Mouse (Mus musculus) limb, embryonic 14.5 days (tissue): ENCODE results near the gene Amdhd2. TPM values are rescaled to one million over a fixed set of nuclear protein-coding genes. Genes with fewer than 3 reads are reported as not detected.
A peak's percentile ranks its signal among the peaks of the same experiment; 100 is the strongest.

Experiments
- ATAC-seq: fragments of 200-750 bp; cut with Nextera tagmentation; 2 replicates; pipeline ENCODE4 v1.8.0; 2017; ENCODE audit warnings: low read depth, moderate number of reproducible peaks, moderate TSS enrichment; ENCODE audit not compliant: low FRiP score
- DNase-seq: peaks from one replicate; pipeline ENCODE4 v3.0.0-alpha.2; 2015; ENCODE audit warnings: low spot score
- H3K27ac ChIP-seq: fragments of 300-500 bp; sonication (generic); replicated peaks from 2 replicates; pipeline ENCODE4 v1.5.1; 2014; ENCODE audit warnings: low read depth, mild to moderate bottlenecking, low read length, moderate library complexity, mixed read lengths
- H3K27me3 ChIP-seq: fragments of 300-500 bp; sonication (generic); 2 replicates; pipeline ENCODE4 v1.6.1; 2014; ENCODE audit warnings: low read length, mixed read lengths; ENCODE audit not compliant: control insufficient read depth, insufficient read depth
- H3K36me3 ChIP-seq: fragments of 300-500 bp; sonication (generic); 2 replicates; pipeline ENCODE4 v1.6.1; 2014; ENCODE audit warnings: mild to moderate bottlenecking, low read length, moderate library complexity, mixed read lengths; ENCODE audit not compliant: control insufficient read depth, insufficient read depth
- H3K4me1 ChIP-seq: fragments of 300-500 bp; sonication (generic); 2 replicates; pipeline ENCODE4 v1.6.1; 2014; ENCODE audit warnings: antibody characterized with exemption, low read length, mixed read lengths; ENCODE audit not compliant: control insufficient read depth, insufficient read depth
- H3K4me2 ChIP-seq: fragments of 300-500 bp; sonication (generic); replicated peaks from 2 replicates; pipeline ENCODE4 v1.6.1; 2014; ENCODE audit warnings: low read depth, mild to moderate bottlenecking, low read length, moderate library complexity; ENCODE audit not compliant: severe bottlenecking
- H3K4me3 ChIP-seq: fragments of 300-500 bp; sonication (generic); replicated peaks from 2 replicates; pipeline ENCODE4 v1.5.1; 2014; ENCODE audit warnings: low read length
- H3K9ac ChIP-seq: fragments of 300-500 bp; sonication (generic); 2 replicates; pipeline ENCODE4 v1.6.1; 2014; ENCODE audit warnings: mild to moderate bottlenecking, low read depth, low read length, moderate library complexity; ENCODE audit not compliant: severe bottlenecking
- H3K9me3 ChIP-seq: fragments of 300-500 bp; sonication (generic); 2 replicates; pipeline ENCODE4 v1.6.1; 2016; ENCODE audit warnings: low read length; ENCODE audit not compliant: control insufficient read depth
- POLR2A ChIP-seq: fragments of 200-500 bp; IDR thresholded peaks from 2 replicates; pipeline ENCODE4 v1.8.0; 2012; ENCODE audit warnings: inconsistent platforms, mild to moderate bottlenecking, moderate library complexity, borderline replicate concordance; ENCODE audit not compliant: insufficient read depth, insufficient read length; ENCODE audit errors: extremely low read depth
- WGBS: fragments of 180-500 bp; shearing (Covaris S2); extraction: QIAGEN DNeasy Blood & Tissue Kit; methylation state at CpG from one replicate; pipeline ENCODE4 v1.1.7; 2014; 5-methylcytosine and 5-hydroxymethylcytosine counted together
- polyA plus RNA-seq, 2 experiments: library from polyadenylated mRNA; depleted of rRNA in 1 of 2; stranded (reverse) in 1 of 2; unstranded in 1 of 2; fragments of >200 nt; fragmentation: Nextera tagmentation in 1 of 2; extraction: Ambion mirVana in 1 of 2; gene quantifications; 2 replicates each; pipeline versions ENCODE4 v1.2.1 to v1.2.3; 2012 to 2014

Gene Amdhd2
- polyA plus RNA-seq, 2 experiments, result 27.4 to 31.2 TPM

GRCm38 (mm10) chr17:24142897-24143296 lies 20.7 kb downstream of the Amdhd2 start:
- Histone ChIP-seq H3K36me3 (no peaks in the 10 kb centered on the region), H3K4me1 (peaks cover 8% of the 10 kb centered on the region), H3K9ac (no peak overlapping the region), H3K9me3 (no peaks in the 10 kb centered on the region), H3K4me3 (no peak overlapping the region), H3K4me2 (no peak overlapping the region), H3K27me3 (no peaks in the 10 kb centered on the region), H3K27ac (no peak overlapping the region)
- TF ChIP-seq POLR2A, result no peak
- WGBS, result 30% methylated on average over 2 of the region's 2 CpGs
- ATAC-seq (no peak), DNase-seq (no peak)

DNA sequence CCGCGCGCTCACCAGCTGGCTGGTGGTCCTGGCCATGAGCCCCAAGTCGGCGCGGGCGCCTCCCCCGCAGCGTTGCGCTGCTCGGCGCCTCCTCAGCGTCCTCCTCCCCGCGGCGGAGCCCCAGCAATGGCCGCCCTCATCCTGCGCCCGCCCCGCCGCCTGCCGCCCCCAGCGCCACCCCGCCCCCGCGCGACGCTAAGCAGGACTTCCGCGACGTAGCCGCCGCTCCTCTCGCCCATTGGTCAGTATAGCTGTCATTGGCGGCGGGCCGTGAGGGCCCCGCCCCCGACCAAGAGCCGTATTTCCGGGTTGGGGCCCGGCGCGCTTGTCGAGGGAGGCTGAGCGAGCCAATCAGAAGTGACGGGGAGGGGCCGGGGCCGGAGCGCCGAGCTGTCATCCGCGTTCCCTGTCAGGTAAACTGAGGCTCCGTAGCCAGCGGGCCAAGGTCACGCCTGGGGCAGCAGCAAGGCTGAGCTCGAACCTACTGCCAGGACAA lies 22.1 kb downstream of the Amdhd2 start:
- TF ChIP-seq POLR2A, result 0 out of 2 replicates have a peak, but pooled peaks have one; percentile 36
- WGBS, result under 1% methylated on average over 48 of the region's 57 CpGs
- Histone ChIP-seq H3K36me3 (no peaks in the 10 kb centered on the region), H3K27me3 (no peaks in the 10 kb centered on the region), H3K4me2 (peak overlapping the region; percentile 79), H3K4me3 (peak overlapping the region; percentile 93), H3K27ac (peak overlapping the region; percentile 79), H3K9me3 (no peaks in the 10 kb centered on the region), H3K4me1 (peaks cover 8% of the 10 kb centered on the region), H3K9ac (peak overlapping the region; percentile 90)
- DNase-seq, result peak; percentile 96
- peak; percentile 97 for ATAC-seq

- H3K27me3 ChIP-seq, result no peaks in the 10 kb centered on the region
- H3K27ac ChIP-seq, result peak overlapping the region; percentile 79
- H3K36me3 ChIP-seq, result no peaks in the 10 kb centered on the region
- peaks cover 8% of the 10 kb centered on the region for H3K4me1 ChIP-seq
- 1% methylated on average over 26 of the region's 43 CpGs for WGBS
- TF ChIP-seq POLR2A, result no peak
- H3K9me3 ChIP-seq, result no peaks in the 10 kb centered on the region
- H3K9ac ChIP-seq, result peak overlapping the region; percentile 90
- ATAC-seq (peak; percentile 39), DNase-seq (no peak)
- peak overlapping the region; percentile 93 for H3K4me3 ChIP-seq
- peak overlapping the region; percentile 79 for H3K4me2 ChIP-seq
These were observed 22.6 kb downstream of the Amdhd2 start for GRCm38 (mm10) chr17:24140845-24141424.

GRCm38 (mm10) chr17:24139968-24140367 lies 23.6 kb downstream of the Amdhd2 start:
- H3K4me1 ChIP-seq, result peaks cover 8% of the 10 kb centered on the region
- no peaks in the 10 kb centered on the region for H3K9me3 ChIP-seq
- no peak overlapping the region for H3K27ac ChIP-seq
- 79% methylated on average over 4 of the region's 4 CpGs for WGBS
- TF ChIP-seq POLR2A, result no peak
- DNase-seq, result no peak
- peak overlapping the region; percentile 79 for H3K4me2 ChIP-seq
- ATAC-seq, result no peak
- peak overlapping the region; percentile 90 for H3K9ac ChIP-seq
- H3K36me3 ChIP-seq, result no peaks in the 10 kb centered on the region
- no peaks in the 10 kb centered on the region for H3K27me3 ChIP-seq
- H3K4me3 ChIP-seq, result peak overlapping the region; percentile 93; the same call in 1 of the 2 replicates

- WGBS, result 88% methylated on average over 3 of the region's 3 CpGs
- peaks cover 8% of the 10 kb centered on the region for H3K4me1 ChIP-seq
- no peak for ATAC-seq
These were observed 24.3 kb downstream of the Amdhd2 start for GRCm38 (mm10) chr17:24139256-24139655.

More at GRCm38 (mm10) chr17:24139256-24139655, 24.3 kb downstream of the Amdhd2 start:
- Histone ChIP-seq H3K27ac (no peak overlapping the region), H3K4me2 (no peak overlapping the region), H3K9ac (no peak overlapping the region), H3K4me3 (no peak overlapping the region), H3K9me3 (no peaks in the 10 kb centered on the region), H3K36me3 (no peaks in the 10 kb centered on the region), H3K27me3 (no peaks in the 10 kb centered on the region)
- no peak for TF ChIP-seq POLR2A
- DNase-seq, result no peak
